ENCODE assay signal across 20 mouse cellular contexts in genomic region chr2:5946876-5947275, GRCm38 (mm10). TPM values are rescaled to one million over a fixed set of nuclear protein-coding genes. Genes with fewer than 3 reads are reported as not detected.
"Had no signal": no experiment of that assay in that cellular context is flagged by ENCODE, and none has a peak within 500 bp of the region (broad histone marks: within the 10 kb centered on the region; RNA-seq: fewer than 3 reads in every experiment).

No protein-coding gene starts in this region.

- ATAC-seq: midbrain, embryonic 13.5 days; midbrain, embryonic 16.5 days had no signal

- DNase-seq: kidney, adult 2 months; kidney, postnatal 25 days; layer of hippocampus, adult 9-11 months; lung, adult 18-20 months; lung, postnatal 10 days; lung, postnatal 36 days; thymus, adult 18-20 months; thymus, postnatal 36 days had no signal

- H3K27me3 ChIP-seq: limb, embryonic 13.5 days; lung, embryonic 15.5 days; midbrain, embryonic 13.5 days; neural tube, embryonic 13.5 days had no signal

- H3K27ac ChIP-seq: kidney, postnatal 0 days; layer of hippocampus, adult 2 months; limb, embryonic 10.5 days; limb, embryonic 13.5 days; lung, embryonic 15.5 days; midbrain, embryonic 10.5 days; midbrain, embryonic 13.5 days; neural tube, embryonic 13.5 days had no signal

- H3K4me2 ChIP-seq: limb, embryonic 13.5 days; lung, embryonic 15.5 days; midbrain, embryonic 13.5 days; neural tube, embryonic 13.5 days had no signal

- H3K4me3 ChIP-seq: layer of hippocampus, adult 2 months; limb, embryonic 10.5 days; limb, embryonic 13.5 days; lung, embryonic 15.5 days; megakaryocyte, embryonic 14.5 days; midbrain, embryonic 10.5 days; midbrain, embryonic 13.5 days; myocyte; neural tube, embryonic 13.5 days had no signal

- H3K9me3 ChIP-seq: limb, embryonic 10.5 days; limb, embryonic 13.5 days; lung, embryonic 15.5 days; megakaryocyte, embryonic 14.5 days; midbrain, embryonic 10.5 days; midbrain, embryonic 13.5 days; neural tube, embryonic 13.5 days had no signal

- H3K36me3 ChIP-seq: limb, embryonic 10.5 days; limb, embryonic 13.5 days; lung, embryonic 15.5 days; midbrain, embryonic 10.5 days; midbrain, embryonic 13.5 days; neural tube, embryonic 13.5 days had no signal

- H3K9ac ChIP-seq: limb, embryonic 13.5 days; lung, embryonic 15.5 days; midbrain, embryonic 13.5 days; neural tube, embryonic 13.5 days had no signal

RNA-seq across cellular contexts. Expression of gene Dhtkd1, which starts 4.3 kb away (rescaled TPM):
- total RNA-seq: monocyte, adult 5-6 weeks had no signal
